Mouse (Mus musculus): ENCODE data around the gene Slc41a2. TPM values are rescaled to one million over a fixed set of nuclear protein-coding genes. Genes with fewer than 3 reads are reported as not detected.

The Slc41a2 gene
- polyA plus RNA-seq, 1 experiment from 2014 or later, result 4.8 TPM

DNA sequence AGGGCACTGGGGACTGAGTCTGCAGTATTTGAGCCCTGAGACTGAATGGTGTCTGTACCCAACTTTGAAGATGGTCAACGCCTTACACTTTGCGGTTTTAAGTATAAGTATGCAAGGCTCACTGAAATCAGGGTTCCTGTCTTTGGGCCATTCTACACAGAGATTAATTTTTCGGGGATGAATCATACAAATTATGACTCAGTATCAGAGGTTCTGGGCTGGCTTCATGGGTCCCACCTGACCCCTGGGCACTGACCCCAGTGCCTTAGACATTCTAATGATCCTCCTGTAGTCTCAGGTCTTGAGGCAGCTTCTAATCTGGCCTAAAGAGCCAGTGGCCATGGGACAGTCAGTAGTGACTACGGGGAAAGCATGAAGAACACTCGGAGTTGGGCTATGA, 148.6 kb downstream of the Slc41a2 start:
- Histone ChIP-seq H3K9me3 (no peaks in the 10 kb centered on the region), H3K9ac (no peak overlapping the region), H3K4me3 (no peak overlapping the region), H3K27ac (replicated peaks) (no peak overlapping the region), H3K36me3 (peaks cover 11% of the 10 kb centered on the region), H3K27me3 (no peaks in the 10 kb centered on the region), H3K4me2 (no peak overlapping the region), H3K4me1 (replicated peaks) (peaks cover 22% of the 10 kb centered on the region)
- no peak for ATAC-seq (ENCODE audit: low read depth)
- WGBS, result 98% methylated on average over 5 of the region's 5 CpGs

DNA sequence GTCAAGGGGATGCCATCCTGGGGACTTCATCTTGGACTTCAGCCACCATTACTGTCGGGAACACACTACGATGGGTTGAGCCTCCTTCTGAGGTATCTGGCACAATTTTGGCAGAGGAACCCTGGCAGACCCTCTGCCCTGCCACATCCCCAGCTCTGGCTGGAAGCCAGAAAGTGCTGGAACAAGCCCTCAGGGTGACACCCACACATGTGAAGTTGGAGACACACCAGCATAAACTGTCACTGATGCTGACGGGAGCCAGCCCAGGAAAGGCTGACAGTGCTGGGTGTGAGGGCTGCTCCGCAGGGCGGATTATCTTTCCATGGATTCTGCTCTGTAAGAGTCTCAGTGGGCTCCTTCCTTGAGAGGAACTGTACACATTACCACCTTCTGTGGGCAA, 150.7 kb downstream of the Slc41a2 start:
- H3K9me3 ChIP-seq, result no peaks in the 10 kb centered on the region
- H3K36me3 ChIP-seq, result peaks cover 11% of the 10 kb centered on the region

DNA sequence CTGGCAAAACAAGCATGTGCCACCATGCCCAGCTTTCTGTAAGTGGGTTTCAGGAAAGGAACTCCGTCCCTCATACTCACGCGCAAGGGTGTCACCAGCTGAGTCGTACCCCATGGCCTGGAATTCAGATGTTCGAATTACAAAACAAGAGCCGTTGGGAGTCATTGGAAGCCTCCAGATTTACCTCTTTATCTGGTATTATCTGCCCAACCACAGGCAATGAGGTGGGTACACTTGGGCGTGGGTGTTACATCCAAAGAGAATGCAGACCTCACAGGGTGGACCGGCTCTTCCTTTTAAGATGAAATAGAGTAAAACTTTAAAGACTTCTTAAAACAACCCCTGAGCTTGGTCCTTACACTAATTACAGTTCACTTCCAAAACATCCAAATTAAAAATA, 151.5 kb downstream of the Slc41a2 start:
- no peak for ATAC-seq (ENCODE audit: low read depth)
- Histone ChIP-seq H3K4me1 (replicated peaks) (peaks cover 38% of the 10 kb centered on the region), H3K9ac (no peak overlapping the region), H3K27me3 (no peaks in the 10 kb centered on the region), H3K36me3 (peaks cover 8% of the 10 kb centered on the region), H3K4me3 (no peak overlapping the region), H3K4me2 (no peak overlapping the region), H3K9me3 (no peaks in the 10 kb centered on the region), H3K27ac (replicated peaks) (no peak overlapping the region)
- whole genome bisulfite sequencing, result 88% methylated on average over 8 of the region's 8 CpGs

More for the DNA sequence above, 150.7 kb downstream of the Slc41a2 start:
- Histone ChIP-seq H3K9ac (no peak overlapping the region), H3K4me1 (replicated peaks) (peaks cover 36% of the 10 kb centered on the region), H3K4me2 (no peak overlapping the region), H3K4me3 (no peak overlapping the region), H3K27me3 (no peaks in the 10 kb centered on the region), H3K27ac (replicated peaks) (no peak overlapping the region)
- ATAC-seq (ENCODE audit: low read depth), result no peak
- 81% methylated on average over 5 of the region's 5 CpGs for WGBS

DNA sequence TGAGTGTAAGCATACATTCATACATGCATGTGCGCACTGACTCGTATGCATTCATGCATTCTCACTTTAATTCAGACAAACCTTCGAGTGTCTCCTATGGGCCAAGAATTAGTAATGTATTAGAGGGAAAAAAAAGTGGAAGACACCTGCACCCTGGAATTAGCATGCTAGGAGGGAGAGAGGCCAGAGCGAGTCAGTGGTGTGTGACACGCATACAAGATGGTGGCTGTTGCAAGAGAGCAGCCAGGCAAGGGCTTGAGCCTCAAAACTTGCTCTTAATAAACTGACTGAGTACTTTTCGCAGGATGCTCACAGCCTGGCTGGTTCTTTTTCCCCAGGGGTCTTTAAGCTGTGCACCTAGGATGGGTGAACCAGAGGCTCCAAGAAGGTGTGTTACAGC, 152.6 kb downstream of the Slc41a2 start:
- 74% methylated on average over 6 of the region's 6 CpGs for whole genome bisulfite sequencing
- Histone ChIP-seq H3K4me2 (no peak overlapping the region), H3K27me3 (no peaks in the 10 kb centered on the region), H3K9me3 (no peaks in the 10 kb centered on the region), H3K4me1 (replicated peaks) (peaks cover 38% of the 10 kb centered on the region), H3K36me3 (no peaks in the 10 kb centered on the region), H3K9ac (no peak overlapping the region), H3K27ac (replicated peaks) (0 out of 2 replicates have a peak overlapping the region, but pooled peaks have one; percentile 28), H3K4me3 (no peak overlapping the region)
- no peak for ATAC-seq (ENCODE audit: low read depth)

DNA sequence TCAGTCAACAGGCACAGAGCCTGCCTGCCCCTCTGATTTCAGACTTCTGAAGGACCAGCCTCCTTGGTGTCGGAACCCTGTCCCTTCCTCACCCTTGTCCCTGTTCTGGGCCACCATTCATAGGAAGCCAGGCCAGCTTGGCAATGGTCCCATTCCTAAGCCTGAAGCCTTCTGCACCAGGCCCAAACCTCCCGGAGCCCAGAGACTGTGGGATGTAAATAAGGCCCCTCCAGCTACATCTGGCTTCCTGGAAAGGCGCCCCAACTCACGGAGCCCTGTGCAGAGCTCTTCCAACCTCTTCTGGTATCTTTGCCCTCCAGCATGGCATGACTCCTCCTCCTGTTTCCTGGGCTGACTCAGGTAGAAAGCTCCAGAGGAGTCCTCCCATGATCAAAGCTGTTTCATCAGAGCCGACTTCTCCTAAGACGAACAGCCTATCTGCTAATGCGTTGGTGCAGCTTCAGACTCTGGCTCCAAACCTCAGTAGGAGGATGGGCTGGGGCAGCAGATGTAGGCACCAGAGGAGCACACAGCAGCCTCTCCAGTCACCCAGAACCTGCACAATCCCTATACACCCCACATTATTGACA, 153.1 kb downstream of the Slc41a2 start:
- WGBS, result 71% methylated on average over 7 of the region's 7 CpGs
- Histone ChIP-seq H3K4me3 (no peak overlapping the region), H3K27me3 (no peaks in the 10 kb centered on the region), H3K27ac (replicated peaks) (0 out of 2 replicates have a peak overlapping the region, but pooled peaks have one; percentile 28), H3K4me1 (replicated peaks) (peaks cover 38% of the 10 kb centered on the region), H3K4me2 (no peak overlapping the region), H3K9me3 (no peaks in the 10 kb centered on the region), H3K36me3 (no peaks in the 10 kb centered on the region), H3K9ac (no peak overlapping the region)
- no peak for ATAC-seq (ENCODE audit: low read depth)

DNA sequence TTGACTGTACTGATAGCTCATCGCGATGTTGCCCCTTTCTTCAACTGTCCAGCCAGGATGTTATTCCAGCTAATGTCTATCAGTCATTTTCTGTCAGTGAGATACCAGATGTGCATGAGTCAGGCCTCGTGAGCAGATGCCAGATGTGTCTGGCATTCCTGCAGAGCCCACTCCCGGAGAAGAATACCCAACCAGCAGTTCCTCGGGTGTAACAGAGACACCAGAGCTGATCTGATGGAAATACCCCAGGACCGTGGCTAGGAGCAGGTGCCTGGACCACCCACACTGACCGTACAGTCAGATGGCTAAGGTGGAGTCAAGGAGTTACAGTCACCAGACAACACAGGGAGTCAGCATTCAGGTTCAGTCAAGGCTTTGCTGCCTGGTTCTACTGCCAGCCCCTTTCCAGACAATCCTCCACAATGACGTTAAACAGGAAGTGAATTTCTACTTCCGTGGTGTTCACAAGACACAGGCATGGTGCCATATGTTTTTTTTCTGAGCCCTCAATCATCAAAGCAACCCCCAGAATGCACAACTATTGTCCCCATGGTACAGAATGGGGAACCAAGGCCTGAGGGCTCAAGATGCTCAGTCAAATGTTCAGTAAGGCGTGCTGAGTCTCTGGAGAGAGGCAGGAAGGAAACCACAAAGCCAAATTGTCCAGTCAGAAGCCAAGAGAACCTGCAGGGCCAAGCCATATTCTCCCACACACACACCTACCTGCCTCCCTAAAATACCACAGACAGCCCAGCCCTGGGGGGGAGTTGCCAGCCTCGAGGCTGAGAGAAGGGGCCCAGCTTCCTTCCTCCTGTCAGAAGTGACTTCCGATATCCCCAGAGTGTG, 153.8 kb downstream of the Slc41a2 start:
- ATAC-seq (ENCODE audit: low read depth), result no peak
- 66% methylated on average over 12 of the region's 12 CpGs for WGBS

DNA sequence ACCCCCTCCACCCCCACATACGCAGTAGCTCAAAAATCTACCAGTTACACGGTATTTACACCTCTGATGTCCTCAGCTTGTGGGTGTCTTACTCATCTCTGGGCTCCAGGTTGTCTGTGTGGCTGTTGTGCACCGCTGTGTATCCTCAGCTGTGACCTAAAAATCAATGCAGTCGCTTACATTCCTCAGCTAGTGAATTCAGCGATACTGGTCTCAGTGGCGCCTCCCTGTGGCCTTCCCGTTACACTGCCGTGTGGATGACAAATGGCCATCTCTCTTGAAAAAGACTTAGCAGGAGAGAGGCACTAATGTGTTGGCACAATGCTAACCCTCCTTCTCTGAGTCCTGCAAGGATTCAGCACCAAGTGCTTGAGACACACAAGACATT, 155.1 kb downstream of the Slc41a2 start:
- ATAC-seq (ENCODE audit: low read depth), result no peak
- Histone ChIP-seq H3K27ac (replicated peaks) (no peak overlapping the region), H3K4me1 (replicated peaks) (peaks cover 38% of the 10 kb centered on the region), H3K9ac (no peak overlapping the region), H3K36me3 (peaks cover 6% of the 10 kb centered on the region; the same call in 1 of the 2 replicates), H3K9me3 (0 out of 2 replicates have a peak, but pooled peaks cover 6% of the 10 kb centered on the region), H3K4me3 (no peak overlapping the region), H3K4me2 (no peak overlapping the region), H3K27me3 (no peaks in the 10 kb centered on the region)
- WGBS, result 30% methylated on average over 8 of the region's 8 CpGs

More for the DNA sequence above, 153.8 kb downstream of the Slc41a2 start:
- Histone ChIP-seq H3K27ac (replicated peaks) (0 out of 2 replicates have a peak overlapping the region, but pooled peaks have one; percentile 28), H3K9ac (no peak overlapping the region), H3K4me2 (no peak overlapping the region), H3K4me1 (replicated peaks) (peaks cover 38% of the 10 kb centered on the region), H3K9me3 (0 out of 2 replicates have a peak, but pooled peaks cover 6% of the 10 kb centered on the region), H3K4me3 (no peak overlapping the region), H3K27me3 (no peaks in the 10 kb centered on the region), H3K36me3 (peaks cover 6% of the 10 kb centered on the region; the same call in 1 of the 2 replicates)

DNA sequence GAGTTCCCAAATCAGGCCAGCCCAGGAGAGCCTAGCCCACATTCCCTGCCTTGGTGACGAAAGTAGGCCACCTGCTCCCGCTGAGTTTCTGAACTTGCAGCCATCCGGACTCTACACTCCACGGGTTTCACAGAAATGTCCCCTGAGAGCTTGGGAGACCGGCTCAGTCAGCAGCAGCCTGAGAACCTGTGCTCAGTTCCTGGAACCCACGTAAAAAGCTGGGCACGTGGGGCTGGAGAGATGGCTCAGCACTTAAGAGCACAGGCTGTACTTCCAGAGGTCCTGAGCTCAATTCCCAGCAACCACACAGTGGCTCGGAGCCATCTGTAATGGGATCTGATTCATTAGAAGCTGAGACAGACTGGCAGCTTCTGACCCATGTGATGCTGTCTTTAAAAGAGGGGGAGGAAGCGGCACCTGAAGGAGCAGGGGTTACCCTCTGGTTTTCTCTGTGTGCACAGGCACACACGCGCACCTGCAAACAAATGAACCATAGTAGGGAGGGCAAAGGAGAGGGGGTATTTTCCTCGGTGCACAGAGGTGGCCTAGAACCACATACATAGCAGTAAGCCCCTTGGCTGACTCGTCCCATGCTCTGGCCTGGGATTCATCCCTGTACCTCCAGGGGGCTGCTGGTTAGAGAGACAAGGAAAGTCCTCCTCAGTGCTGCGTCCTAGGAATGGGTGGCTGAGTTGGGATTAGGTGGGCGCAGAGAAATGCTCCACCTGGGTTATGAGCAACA, 155.7 kb downstream of the Slc41a2 start:
- peaks cover 6% of the 10 kb centered on the region; the same call in 1 of the 2 replicates for H3K36me3 ChIP-seq
- peak; percentile 25; the same call in 1 of the 2 replicates for ATAC-seq (ENCODE audit: low read depth)
- H3K4me3 ChIP-seq, result no peak overlapping the region
- H3K9ac ChIP-seq, result no peak overlapping the region
- no peak overlapping the region for H3K4me2 ChIP-seq
- H3K27ac ChIP-seq (replicated peaks), result no peak overlapping the region
- peaks cover 35% of the 10 kb centered on the region for H3K4me1 ChIP-seq (replicated peaks)
- 66% methylated on average over 15 of the region's 15 CpGs for WGBS
- H3K27me3 ChIP-seq, result no peaks in the 10 kb centered on the region
- H3K9me3 ChIP-seq, result 0 out of 2 replicates have a peak, but pooled peaks cover 6% of the 10 kb centered on the region

Other genes starting within 250 kb of the Slc41a2 start
- gene D10Wsu102e, start 22.3 kb upstream of the Slc41a2 start, polyA plus RNA-seq (2015; fragmentation: Nextera tagmentation; extraction: Ambion mirVana), result 0.82 and 0.85 TPM in 2 replicates
- gene Aldh1l2, start 196.3 kb upstream of the Slc41a2 start, polyA plus RNA-seq (2015; fragmentation: Nextera tagmentation; extraction: Ambion mirVana), result 14.6 and 15.1 TPM in 2 replicates
- 36.6 and 40.3 TPM in 2 replicates for gene Washc4, start 205.9 kb upstream of the Slc41a2 start, polyA plus RNA-seq (2015; fragmentation: Nextera tagmentation; extraction: Ambion mirVana)